Mouse (Mus musculus): ENCODE results near the gene Coq6. TPM values are rescaled to one million over a fixed set of nuclear protein-coding genes. Genes with fewer than 3 reads are reported as not detected.
"Not testable (repeated sequence)": the region's sequence is repeated elsewhere in the genome, so short reads cannot be mapped to it uniquely, and the experiment has no call there.

Gene Coq6
- polyA plus RNA-seq, 1 experiment: 70.5 TPM

DNA sequence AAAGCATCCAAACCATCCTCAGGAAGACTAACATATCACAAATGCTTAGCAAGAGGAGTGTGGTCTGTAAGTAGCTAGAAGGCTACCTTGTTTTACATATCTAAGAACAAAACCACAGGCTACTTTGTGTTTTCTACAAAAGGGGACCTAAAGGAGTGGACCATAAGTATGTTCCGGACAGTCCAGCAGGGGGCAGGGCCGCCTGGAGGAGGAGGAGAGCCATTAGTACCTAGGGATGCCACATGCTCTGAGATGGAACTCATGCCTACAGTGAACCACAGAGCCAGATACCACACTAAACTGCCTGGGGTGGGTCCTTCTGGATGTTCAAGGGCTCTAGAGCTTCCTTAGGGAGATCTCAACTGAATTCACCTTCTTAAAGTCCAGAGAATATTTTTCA, 14.3 kb upstream of the Coq6 start:
- TF ChIP-seq POLR2A (IDR thresholded peaks at IDR 0.05; ENCODE audit: control insufficient read depth, extremely low read depth, insufficient read depth, low read length, poor library complexity) (no peak), CTCF (IDR thresholded peaks at IDR 0.05; ENCODE audit: borderline replicate concordance, control insufficient read depth, extremely low read depth, insufficient read depth, low read length, poor library complexity) (no peak)
- WGBS: 88% methylated on average over 2 of the region's 2 CpGs

DNA sequence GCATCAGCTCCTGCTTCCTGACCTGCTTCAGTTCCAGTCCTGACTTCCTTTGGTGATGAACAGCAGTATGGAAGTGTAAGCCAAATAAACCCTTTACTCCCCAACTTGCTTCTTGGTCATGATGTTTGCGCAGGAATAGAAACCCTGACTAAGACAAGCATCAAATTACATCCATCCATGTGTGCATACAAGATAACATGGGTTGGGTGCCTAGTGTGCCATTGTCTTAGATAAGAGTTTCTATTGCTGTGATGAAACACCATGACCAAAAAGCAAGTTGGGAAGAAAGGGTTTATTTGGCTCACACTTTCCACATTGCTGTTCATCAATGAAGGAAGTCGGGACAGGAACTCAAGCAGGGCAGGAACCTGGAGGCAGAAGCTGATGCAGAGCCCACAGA, 2.8 kb upstream of the Coq6 start:
- 98% methylated on average over 2 of the region's 2 CpGs for WGBS
- H3K36me3 ChIP-seq (ENCODE audit: control insufficient read depth, insufficient read depth, low read length); DNase-seq; H3K27me3 ChIP-seq (ENCODE audit: control insufficient read depth, insufficient read depth, low read length); H3K4me1 ChIP-seq (replicated peaks; ENCODE audit: control insufficient read depth, insufficient read depth, low read length); H3K4me3 ChIP-seq (ENCODE audit: control insufficient read depth, insufficient read depth, low read length); H3K27ac ChIP-seq (ENCODE audit: control insufficient read depth, insufficient read depth, low read length): not testable (repeated sequence)

More for the DNA sequence above, 14.3 kb upstream of the Coq6 start:
- H3K36me3 ChIP-seq (ENCODE audit: control insufficient read depth, insufficient read depth, low read length): peaks cover 32% of the 10 kb centered on the region
- DNase-seq: no peak
- no peaks in the 10 kb centered on the region for H3K4me1 ChIP-seq (replicated peaks; ENCODE audit: control insufficient read depth, insufficient read depth, low read length)
- no peak overlapping the region for H3K27ac ChIP-seq (ENCODE audit: control insufficient read depth, insufficient read depth, low read length)
- no peaks in the 10 kb centered on the region for H3K27me3 ChIP-seq (ENCODE audit: control insufficient read depth, insufficient read depth, low read length)
- H3K4me3 ChIP-seq (ENCODE audit: control insufficient read depth, insufficient read depth, low read length): no peak overlapping the region

DNA sequence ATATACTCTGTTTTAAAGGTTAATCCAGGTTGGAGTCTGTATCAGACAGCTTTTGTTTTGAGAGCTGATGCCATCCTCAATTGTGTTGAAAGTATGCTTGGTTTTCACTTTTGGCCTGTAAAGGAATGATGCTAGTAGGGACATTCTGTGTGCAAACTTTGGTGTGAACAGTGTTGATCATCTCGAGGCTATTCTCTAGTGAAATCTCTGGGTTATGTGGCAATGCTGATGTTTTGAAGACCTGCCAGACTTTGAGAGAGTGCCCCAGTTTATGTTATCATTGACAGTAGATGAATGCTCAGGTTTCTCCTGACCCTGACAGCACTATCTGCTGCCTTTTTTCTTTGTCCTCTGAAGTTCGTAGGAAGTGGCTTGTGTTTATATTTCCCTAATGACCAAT, 1.4 kb downstream of the Coq6 start:
- Histone ChIP-seq H3K27ac (ENCODE audit: control insufficient read depth, insufficient read depth, low read length) (no peak overlapping the region), H3K4me3 (ENCODE audit: control insufficient read depth, insufficient read depth, low read length) (no peak overlapping the region), H3K36me3 (ENCODE audit: control insufficient read depth, insufficient read depth, low read length) (no peaks in the 10 kb centered on the region), H3K27me3 (ENCODE audit: control insufficient read depth, insufficient read depth, low read length) (no peaks in the 10 kb centered on the region), H3K4me1 (replicated peaks; ENCODE audit: control insufficient read depth, insufficient read depth, low read length) (peaks cover 3% of the 10 kb centered on the region)
- no peak for TF ChIP-seq POLR2A (IDR thresholded peaks at IDR 0.05; ENCODE audit: control insufficient read depth, extremely low read depth, insufficient read depth, low read length, poor library complexity)
- DNase-seq: no peak
- WGBS: 70% methylated on average over 2 of the region's 2 CpGs

DNA sequence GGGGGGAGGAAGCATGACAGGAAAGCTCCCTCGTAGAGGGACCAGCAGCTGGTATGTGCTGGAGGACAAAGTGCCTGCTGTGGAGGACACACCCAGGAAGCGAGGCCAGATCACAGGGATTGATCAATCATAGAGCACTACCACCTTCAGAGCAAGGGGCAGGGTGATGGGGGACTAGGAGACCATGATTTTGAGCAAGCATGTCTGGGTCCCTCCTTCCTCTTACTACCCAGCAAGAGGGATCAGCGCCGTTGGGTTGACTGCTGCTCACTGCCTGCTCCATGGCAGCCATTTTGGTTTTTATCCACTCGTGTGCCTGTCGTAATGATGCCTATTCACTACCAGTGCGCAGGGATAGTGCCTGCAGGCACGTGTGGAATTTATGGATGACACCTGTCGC, 2.8 kb downstream of the Coq6 start:
- H3K4me3 ChIP-seq (ENCODE audit: control insufficient read depth, insufficient read depth, low read length): no peak overlapping the region
- no peak for DNase-seq
- TF ChIP-seq POLR2A (IDR thresholded peaks at IDR 0.05; ENCODE audit: control insufficient read depth, extremely low read depth, insufficient read depth, low read length, poor library complexity) (no peak), CTCF (IDR thresholded peaks at IDR 0.05; ENCODE audit: borderline replicate concordance, control insufficient read depth, extremely low read depth, insufficient read depth, low read length, poor library complexity) (no peak)

DNA sequence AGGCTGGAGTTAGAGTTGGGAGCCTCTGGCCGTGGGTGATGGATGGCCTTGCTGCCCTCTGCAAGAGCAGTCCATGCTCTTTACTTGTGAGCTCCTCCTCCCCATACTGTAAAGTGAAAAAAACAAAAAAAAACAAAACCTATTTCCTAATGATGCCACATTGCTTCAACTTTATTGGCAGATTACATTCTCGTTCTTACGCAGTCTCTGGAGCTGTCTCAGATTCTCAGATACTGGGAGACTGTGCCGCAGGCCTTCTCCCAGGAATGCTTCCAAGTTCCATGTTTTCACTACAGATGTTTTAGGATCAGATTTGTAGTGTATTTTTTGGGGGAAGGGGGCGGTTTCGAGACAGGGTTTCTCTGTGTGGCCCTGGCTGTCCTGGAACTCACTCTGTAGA, 3.7 kb downstream of the Coq6 start:
- TF ChIP-seq POLR2A (IDR thresholded peaks at IDR 0.05; ENCODE audit: control insufficient read depth, extremely low read depth, insufficient read depth, low read length, poor library complexity): no peak
- TF ChIP-seq CTCF (IDR thresholded peaks at IDR 0.05; ENCODE audit: borderline replicate concordance, control insufficient read depth, extremely low read depth, insufficient read depth, low read length, poor library complexity): no peak
- Histone ChIP-seq H3K36me3 (ENCODE audit: control insufficient read depth, insufficient read depth, low read length) (no peaks in the 10 kb centered on the region), H3K27ac (ENCODE audit: control insufficient read depth, insufficient read depth, low read length) (no peak overlapping the region), H3K4me1 (replicated peaks; ENCODE audit: control insufficient read depth, insufficient read depth, low read length) (peaks cover 3% of the 10 kb centered on the region), H3K27me3 (ENCODE audit: control insufficient read depth, insufficient read depth, low read length) (no peaks in the 10 kb centered on the region), H3K4me3 (ENCODE audit: control insufficient read depth, insufficient read depth, low read length) (no peak overlapping the region)
- DNase-seq: no peak
- 95% methylated on average over 6 of the region's 6 CpGs for WGBS

More for the DNA sequence above, 2.8 kb downstream of the Coq6 start:
- Histone ChIP-seq H3K27ac (ENCODE audit: control insufficient read depth, insufficient read depth, low read length) (no peak overlapping the region), H3K4me1 (replicated peaks; ENCODE audit: control insufficient read depth, insufficient read depth, low read length) (peaks cover 3% of the 10 kb centered on the region), H3K27me3 (ENCODE audit: control insufficient read depth, insufficient read depth, low read length) (no peaks in the 10 kb centered on the region), H3K36me3 (ENCODE audit: control insufficient read depth, insufficient read depth, low read length) (no peaks in the 10 kb centered on the region)
- WGBS: 92% methylated on average over 9 of the region's 9 CpGs

DNA sequence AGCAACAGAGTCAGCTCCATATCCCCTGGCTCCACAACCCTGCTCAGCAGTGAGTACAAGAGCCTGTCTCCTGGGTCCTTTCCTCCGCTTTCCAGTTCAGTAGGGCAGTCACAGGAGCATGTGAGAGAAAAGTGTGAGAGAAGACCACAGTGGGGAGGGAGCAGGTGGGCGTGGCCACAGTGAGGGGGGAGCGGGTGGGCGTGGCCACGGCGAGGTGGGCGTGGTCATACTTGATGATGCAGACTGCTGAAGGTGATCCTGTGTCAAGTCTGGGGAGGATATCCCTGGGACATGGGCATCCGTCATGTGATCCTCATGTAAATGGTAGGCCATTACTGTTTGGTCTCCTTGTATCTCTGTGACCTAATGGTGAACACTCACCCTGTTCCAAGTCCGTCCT, 5.5 kb downstream of the Coq6 start:
- DNase-seq: no peak
- no peak for TF ChIP-seq POLR2A (IDR thresholded peaks at IDR 0.05; ENCODE audit: control insufficient read depth, extremely low read depth, insufficient read depth, low read length, poor library complexity)
- no peak for TF ChIP-seq CTCF (IDR thresholded peaks at IDR 0.05; ENCODE audit: borderline replicate concordance, control insufficient read depth, extremely low read depth, insufficient read depth, low read length, poor library complexity)
- 92% methylated on average over 9 of the region's 9 CpGs for whole genome bisulfite sequencing
- H3K4me1 ChIP-seq (replicated peaks; ENCODE audit: control insufficient read depth, insufficient read depth, low read length): peaks cover 3% of the 10 kb centered on the region
- H3K36me3 ChIP-seq (ENCODE audit: control insufficient read depth, insufficient read depth, low read length): peaks cover 16% of the 10 kb centered on the region
- no peak overlapping the region for H3K27ac ChIP-seq (ENCODE audit: control insufficient read depth, insufficient read depth, low read length)
- no peak overlapping the region for H3K4me3 ChIP-seq (ENCODE audit: control insufficient read depth, insufficient read depth, low read length)
- no peaks in the 10 kb centered on the region for H3K27me3 ChIP-seq (ENCODE audit: control insufficient read depth, insufficient read depth, low read length)

DNA sequence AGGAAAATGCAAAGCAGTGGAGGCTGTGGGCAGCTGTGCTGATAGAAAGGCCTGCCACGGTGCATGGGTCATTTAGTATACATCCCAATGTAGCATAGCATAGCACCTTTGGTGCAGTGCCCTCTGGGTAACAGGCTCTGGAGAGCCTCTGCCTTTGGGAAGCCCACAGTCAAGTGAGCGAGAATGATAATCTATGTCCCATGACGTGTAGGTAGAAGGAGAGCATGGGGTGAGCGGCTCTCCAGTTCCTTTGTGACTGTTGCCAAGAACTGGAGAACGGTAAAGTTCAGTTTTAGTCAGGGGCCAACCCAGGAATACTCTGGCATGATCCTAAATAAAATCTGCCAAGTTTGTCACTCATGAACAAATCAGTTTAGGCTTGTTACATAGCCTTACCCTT, 10.2 kb downstream of the Coq6 start:
- WGBS: 97% methylated on average over 5 of the region's 5 CpGs
- Histone ChIP-seq H3K27me3 (ENCODE audit: control insufficient read depth, insufficient read depth, low read length) (no peaks in the 10 kb centered on the region), H3K4me3 (ENCODE audit: control insufficient read depth, insufficient read depth, low read length) (no peak overlapping the region), H3K36me3 (ENCODE audit: control insufficient read depth, insufficient read depth, low read length) (peaks cover 60% of the 10 kb centered on the region), H3K4me1 (replicated peaks; ENCODE audit: control insufficient read depth, insufficient read depth, low read length) (no peaks in the 10 kb centered on the region), H3K27ac (ENCODE audit: control insufficient read depth, insufficient read depth, low read length) (no peak overlapping the region)
- no peak for DNase-seq
- no peak for TF ChIP-seq POLR2A (IDR thresholded peaks at IDR 0.05; ENCODE audit: control insufficient read depth, extremely low read depth, insufficient read depth, low read length, poor library complexity)
- TF ChIP-seq CTCF (IDR thresholded peaks at IDR 0.05; ENCODE audit: borderline replicate concordance, control insufficient read depth, extremely low read depth, insufficient read depth, low read length, poor library complexity): no peak

Measured in thymus, adult 2 months (tissue).